Mouse (Mus musculus) adrenal gland, postnatal 4 days (tissue): ENCODE results near the gene BC029722. TPM values are rescaled to one million over a fixed set of nuclear protein-coding genes. Genes with fewer than 3 reads are reported as not detected.
A peak's percentile ranks its signal among the peaks of the same experiment; 100 is the strongest.

ENCODE experiments used
- DNase-seq, 2 experiments: peaks; one replicate each; pipeline ENCODE4 v3.0.0; 2021 to 2022; ENCODE audit warnings: low spot score in 2 of 2, mixed read lengths in 2 of 2
- total RNA-seq, 2 experiments: library from RNA; stranded (reverse); gene quantifications; 2 replicates each; pipeline ENCODE4 v1.2.3; 2021

The BC029722 gene
- total RNA-seq, 2 experiments from 2014 or later = 72.5 to 72.6 TPM

DNA sequence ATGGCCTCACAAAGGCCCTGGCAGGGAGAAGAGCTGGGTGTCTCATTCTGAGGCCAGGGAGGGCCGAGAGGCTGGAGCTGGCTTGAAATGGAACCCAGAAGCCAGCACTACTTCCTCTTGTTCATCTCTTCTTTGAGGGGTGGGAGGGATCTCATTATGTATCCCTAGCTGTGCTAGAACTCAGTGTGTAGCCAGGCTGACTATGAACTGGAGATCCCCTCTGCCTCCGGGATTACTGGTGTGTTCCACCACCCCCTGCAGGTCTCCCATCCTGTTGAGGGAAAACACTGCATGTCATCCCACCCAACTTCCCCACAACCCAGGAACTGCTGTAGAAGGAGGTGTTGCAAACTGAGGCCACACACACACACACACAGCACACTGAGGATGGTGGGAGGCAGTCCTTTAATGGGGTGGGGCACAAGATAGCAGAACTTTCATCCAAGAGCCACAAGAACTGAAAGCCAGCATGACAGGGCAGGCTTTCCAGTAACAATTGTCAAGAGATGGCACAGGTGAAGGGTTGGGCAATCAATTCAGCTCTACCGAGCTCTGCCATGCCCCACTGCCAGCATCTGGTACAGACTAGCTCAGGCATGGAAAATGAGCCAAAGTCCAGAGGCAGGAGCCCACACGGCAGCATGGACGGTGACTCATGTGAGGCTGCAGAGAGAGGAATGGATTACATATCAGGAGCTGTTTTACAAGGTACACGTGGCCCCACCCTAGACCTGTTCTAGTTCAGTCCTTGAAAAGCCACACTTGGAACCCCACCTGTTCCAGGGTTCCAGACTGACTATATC, 424 bp upstream of the BC029722 start:
- DNase-seq = no peak

DNA sequence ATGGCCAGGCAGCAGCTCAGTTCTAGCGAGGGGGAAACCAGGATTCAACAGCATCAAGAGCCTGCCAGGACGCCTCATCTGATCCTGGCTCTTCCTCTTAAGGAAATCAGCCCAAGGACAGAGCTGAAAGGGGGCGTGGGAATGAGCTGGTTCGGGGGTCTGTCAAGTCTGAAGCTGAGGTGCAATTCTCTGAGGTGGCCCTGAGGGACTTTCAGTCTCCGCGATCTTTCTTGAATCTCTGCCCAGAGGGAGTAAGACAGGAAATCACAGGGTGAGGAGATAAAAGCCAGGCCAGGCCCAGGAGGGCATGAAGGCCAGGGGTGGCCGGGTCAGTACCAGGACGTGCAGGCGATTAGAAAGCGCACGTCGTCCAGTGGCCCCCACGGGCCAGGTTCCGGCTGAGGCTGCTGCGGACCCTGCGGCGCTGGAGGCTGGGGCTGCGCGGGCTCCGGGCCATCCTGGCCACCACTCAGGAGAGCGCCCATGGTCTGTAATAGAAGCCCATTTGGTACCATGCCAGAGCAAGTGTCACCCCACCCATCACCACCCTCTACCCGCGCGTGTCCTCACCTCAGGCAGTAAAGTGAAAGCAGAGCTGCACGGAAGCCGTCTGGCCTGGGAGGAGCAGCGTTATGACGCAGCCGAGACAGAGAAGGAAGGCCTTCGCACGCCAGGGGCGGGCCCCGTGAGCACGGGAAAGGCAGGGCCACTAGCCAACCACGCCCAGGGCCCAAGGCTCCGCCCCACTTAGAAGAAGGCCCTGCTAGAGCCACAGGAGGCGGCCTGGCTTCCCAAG, 432 bp downstream of the BC029722 start:
- peak; percentile 89 to 92 for DNase-seq

DNA sequence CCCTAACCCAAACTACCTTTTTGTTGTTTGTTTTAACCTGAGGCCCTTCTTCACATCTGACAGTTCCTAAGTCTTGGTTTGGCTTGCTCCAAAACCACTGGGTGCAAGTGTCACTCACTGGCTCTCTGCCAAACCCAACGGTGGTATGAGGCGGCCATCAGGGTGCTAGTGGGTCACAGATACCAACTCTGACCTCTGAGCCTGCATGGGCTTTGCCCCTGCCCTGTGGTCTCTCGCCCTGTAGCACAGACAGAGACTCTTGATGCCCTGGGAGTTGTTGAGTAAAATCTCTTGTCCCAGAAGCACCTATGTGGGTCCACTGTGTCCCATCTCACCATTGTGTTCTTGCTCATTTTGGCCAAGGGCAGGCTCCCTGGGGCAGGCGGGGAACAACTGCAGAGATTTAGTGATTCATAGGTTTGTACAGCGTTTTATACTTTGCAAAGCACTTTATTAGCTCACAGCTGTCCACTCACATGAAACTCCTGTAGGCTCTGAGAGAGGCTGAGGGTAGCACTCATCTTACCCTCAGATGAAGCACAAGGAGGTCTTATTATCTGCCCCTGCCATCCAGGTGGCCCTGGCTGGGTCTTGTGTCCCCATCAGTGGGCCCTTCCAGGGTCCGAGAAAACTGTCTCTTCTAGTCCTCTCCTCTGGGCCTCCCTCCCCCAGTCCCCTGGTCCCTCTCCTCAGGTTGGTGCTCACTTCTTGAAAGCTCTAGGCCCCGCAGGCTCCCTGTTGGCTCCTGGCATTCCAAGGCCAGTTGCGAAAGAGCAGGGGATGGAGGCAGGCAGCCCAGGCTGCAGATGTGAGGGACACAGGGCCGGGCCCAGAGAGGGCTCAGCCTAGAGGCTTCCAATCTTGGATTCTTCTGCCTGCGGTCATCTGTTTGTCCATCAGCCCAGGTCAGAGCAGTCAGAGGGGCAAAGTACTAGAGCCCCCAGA, 1.7 kb downstream of the BC029722 start:
- DNase-seq = peak in 1 of 2 experiments; percentile 35

DNA sequence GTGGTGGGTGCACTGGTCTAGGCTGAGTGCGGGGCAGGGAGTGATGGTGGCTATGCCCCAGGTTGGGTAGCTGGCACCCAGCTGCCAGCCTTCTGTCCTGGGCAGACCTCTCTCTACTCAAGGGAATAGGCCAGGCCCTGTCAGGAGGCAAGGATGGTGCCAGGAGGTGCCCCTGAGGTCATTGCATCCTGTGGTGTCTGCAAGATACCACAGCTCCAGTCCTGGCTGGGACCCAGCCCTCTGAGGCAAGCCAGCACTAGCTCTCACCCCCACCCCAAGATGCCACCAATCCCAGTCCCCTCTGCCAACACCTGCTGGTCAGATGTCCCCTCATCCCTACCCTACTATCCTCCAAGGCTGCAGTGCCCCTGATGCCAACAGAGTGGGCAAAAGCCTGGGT, 3.0 kb downstream of the BC029722 start:
- no peak for DNase-seq

DNA sequence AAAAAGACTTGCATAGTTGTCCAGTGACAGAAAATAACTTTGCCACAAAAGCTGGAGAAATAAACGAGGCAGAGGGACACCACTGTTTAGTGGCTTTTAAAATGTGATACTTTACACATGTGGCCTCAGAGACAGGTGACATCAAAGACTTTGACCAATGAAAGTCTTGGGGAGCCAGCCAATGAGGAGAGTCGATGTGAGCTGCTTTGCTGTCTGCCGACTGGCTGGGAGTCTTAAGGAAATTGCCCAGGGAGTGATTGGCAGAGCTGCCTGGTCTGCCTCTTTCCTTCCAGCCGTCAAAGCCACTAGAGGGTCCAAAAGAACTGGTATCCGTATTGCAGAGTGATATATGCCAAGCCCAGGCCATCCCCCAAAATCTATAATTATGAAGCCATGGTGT, 4.4 kb downstream of the BC029722 start:
- DNase-seq = no peak

DNA sequence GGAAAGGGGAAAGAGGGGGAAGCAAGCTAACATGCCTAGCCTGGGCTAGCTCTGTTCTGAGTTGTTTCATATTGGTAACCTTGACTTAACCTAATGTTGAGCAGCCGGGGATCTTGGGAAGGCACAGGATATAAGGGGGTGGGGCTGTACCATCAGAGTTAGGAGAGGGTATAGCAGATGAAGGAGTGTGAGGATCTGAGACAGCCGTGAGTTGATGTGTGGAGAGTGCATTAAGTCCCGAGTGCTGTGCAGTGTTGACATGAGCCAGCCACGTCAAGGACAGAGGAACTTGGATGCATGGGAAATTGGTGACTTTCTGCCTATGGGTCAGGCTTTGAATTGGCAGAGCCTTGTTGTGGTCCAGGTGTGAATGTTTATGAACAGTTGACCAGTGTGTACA, 6.6 kb downstream of the BC029722 start:
- DNase-seq = no peak

DNA sequence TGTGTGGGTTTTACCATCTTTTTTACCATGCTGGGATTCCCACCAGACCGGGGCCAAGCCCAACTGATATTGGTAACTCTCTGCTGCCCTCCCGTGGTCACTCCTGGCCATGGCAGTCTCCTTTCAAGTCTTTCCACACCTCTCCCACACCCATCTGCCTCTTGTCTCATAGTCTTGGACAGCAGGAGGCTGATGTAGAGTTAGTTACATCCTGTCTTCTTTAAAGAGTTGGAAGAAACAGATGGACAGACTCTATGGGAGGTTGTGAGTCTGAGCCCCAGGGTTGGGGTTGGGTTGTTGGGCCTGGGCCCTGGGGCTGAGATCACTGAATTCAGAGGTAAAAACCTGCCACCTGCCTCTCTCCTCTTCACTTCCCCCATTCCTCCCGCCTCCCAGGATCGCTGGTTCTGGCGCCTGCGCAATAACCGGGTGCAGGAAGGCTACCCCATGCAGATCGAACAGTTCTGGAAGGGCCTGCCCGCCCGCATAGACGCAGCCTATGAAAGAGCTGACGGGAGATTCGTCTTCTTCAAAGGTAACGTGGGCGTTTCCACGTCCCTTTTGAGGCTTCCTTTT, 7.3 kb downstream of the BC029722 start:
- DNase-seq = peak; percentile 55 to 62

DNA sequence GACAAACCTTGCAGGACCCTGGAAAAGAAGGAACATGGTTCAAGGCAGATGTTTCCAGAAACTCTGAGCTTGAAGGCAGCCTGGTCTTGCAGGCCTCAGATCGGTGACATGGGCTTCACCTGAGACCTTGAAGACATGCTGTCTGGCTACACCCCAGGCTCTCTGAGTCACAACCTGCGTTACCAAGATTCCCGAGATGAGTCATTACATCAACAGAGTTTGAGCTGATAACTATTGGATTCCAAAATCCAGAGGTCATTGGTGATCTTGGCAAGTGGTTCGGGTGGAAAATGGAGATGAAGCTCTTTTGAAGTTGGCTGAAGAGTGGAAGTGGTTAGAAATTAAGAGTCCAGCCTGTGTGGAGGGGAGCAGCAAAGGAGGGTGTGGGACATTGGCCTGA, 9.6 kb downstream of the BC029722 start:
- DNase-seq = no peak

DNA sequence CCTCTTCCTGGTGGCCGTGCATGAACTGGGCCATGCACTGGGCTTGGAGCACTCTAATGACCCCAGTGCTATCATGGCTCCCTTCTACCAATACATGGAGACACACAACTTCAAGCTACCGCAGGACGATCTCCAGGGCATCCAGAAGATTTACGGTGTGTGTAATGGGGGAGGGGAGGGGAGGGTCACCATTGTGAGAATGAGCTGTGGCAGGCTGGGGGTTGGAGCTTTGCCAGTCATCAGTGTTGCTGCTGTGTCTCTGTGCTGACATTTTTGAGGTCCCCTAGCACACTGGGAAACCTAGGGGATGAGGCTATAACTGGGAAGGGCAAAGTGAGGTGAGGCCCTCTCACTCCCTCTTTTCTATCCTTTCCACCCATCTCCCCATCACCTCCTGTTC, 11.8 kb downstream of the BC029722 start:
- no peak for DNase-seq

DNA sequence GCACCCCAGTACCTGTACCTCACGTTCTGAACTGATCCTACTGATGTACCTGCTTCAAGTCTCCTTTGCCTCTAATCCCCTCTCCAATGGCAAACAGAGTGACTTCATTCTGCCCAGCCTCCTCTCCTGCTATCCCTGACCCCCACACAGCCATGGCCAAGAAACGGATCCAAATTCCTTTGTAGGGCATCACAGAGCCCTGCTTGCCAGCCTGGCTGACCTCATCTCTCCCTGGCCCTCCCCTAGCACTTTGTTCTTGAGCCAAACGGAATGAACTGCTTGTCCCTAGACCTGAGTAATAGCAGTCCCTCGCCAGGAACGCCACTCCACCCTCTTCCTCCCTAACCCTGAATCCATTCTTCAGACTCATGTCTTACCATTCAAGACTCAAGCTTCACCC, 12.7 kb downstream of the BC029722 start:
- peak in 1 of 2 experiments; percentile 49 for DNase-seq

DNA sequence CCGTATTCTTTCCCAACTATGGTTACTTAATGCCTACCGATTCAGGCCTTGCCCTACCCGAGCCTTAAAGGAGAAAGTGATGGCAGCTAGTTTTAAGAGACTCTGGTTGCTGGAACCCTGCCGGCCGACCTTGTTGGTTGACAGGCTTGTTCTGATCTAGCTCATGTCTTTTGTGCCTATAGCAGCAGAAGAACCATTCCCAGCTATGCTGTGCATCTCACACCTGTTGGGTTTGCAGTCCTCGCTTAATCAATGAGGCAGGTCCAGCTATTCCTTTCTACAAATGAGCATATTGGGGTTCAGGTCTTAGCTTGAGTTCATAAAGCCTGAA, 13.3 kb downstream of the BC029722 start:
- no peak for DNase-seq

DNA sequence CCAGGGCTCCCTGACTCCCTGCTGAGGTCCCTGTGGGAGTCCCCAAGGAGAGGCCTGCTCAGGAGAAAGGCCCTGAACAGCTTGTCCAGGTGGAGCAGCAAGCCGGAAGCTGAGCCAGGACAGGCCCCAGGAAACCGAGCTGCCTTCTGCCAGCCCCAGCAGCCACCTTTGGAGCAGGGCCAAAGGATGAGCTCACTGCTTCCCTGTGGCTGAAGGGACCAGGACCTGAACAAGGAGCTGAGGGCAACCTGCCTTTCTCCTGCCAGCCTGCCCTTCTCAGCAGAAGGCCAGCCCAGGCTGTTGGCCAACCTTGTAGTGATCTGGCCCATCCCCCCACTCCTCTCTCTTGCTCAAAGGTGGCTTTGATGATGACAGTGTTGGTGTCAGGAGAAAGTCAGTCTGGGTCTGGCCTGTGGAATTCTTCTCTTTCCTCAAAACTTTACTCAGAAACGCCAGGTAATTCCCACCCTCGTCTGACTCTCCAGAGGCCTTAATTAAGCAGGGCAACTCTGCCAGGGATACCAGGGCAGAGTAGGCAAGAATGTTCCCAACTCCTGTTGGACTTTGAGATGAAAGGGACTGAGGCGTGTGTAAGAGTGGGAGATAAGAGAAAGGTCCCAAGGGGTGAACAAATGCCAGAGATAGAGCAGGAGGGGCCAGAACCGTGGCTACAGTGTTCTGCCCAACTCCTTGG, 13.8 kb downstream of the BC029722 start:
- DNase-seq = peak in 1 of 2 experiments; percentile 54

DNA sequence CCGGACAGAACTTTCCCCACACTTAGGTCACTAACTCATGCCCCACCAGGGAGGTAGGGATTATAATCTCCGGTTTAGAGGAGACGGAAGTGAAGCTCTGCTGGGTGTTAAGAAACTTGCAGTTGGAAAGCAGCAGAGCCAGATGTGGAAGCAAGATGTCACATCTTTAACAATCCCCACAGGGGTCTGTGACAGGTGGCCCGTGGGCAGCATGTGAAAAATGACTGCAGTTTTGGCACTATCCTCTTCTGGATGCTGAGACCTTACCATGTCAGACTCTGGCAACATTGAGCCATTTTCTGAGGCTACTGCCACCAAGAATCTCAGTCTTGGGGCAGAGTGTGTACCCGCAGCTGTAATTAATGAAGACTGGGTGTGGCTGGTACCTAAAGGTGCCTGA, 15.2 kb downstream of the BC029722 start:
- DNase-seq = no peak

DNA sequence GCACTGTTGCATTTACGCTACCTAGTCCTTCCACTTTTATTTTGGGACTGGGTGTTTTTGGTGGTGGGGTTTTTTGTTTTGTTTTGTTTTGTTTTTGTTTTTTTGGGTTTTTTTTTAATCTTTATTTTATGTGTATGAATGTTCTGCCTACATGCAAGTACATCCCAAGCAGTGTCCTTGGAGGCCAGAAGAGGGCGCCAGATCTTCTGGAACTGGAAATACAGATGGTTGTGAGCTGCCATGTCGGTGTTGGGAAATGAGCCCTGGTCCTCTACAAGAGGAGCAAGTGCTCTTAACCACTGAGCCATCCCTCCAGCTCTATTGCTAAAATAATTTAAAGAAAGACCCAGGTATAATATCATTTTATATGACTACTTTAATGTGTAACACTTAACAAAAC, 16.5 kb downstream of the BC029722 start:
- no peak for DNase-seq

DNA sequence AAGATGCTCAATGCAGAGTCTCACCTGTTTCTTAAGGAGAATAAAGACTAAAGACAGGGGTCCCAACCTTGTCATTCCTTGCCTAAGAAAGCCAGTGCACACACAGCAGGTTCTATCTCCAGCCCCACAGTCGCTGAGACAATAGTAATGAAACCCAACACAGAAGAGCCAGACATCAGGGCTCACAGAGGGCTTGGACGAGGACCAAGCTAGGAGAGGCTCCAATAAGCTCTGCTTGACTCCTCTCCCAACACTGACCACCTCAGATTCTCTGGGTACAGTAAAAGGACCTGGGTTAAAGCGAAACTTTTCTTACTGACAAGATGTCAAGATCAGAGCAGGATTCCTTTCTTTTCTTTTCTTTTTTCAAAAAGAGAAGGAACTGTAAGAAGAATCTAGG, 20.6 kb downstream of the BC029722 start:
- DNase-seq = no peak

DNA sequence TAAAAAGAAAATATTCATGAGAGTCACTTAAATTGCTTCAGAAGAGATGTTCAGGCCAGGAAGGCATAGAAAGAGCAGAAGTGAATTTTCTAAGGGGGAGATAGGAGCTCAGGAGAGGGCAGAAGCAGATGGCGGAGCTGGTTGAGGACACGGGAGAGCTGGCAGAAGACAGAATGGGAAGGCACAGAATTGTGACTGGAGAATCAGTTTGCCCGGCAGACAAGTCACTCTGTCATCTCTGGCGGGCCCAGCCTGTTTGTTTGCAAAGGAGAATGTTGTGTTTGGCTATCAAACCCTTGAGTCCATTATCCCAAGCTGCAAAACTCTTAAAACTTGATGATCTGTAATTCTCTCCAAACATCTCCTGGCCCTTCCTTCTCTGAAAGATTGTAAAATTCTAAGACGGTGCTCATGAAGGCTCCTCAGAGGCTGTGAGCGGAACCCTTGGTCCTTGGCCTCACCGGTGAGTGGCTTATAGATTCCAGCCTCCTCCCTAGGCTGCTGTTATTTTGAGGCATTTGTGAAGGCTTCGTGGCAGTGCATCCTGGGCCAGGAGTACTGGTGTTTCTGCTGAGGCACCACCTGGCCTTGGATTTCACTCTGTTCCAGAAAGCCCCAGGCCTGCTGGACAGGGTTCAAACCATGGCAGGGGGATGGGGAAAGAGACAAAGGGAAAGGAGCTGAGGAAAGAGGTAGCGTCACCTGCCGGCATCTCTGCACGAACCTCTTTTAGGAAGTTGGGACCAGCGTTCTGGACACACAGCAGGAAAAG, 24.4 kb downstream of the BC029722 start:
- DNase-seq = no peak

DNA sequence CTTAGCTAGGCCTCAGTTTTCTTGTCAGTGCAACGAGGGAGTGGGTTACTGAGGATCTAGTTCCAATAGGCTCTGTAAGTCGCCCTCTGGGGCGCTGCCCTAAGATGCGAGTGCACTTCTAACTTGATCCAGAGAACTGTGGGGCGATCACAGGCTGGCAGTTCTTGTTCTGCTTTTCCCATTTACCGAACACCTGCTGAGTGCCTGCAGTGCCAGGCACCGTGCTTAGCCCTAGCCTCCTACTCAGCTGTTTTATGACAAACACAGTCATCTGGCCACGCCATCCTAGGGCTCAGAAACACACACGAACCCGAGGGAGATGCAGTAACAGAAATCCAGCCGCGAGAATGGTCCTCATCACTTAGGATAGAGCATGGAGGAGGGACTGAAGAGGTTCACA, 26.3 kb downstream of the BC029722 start:
- DNase-seq = no peak

DNA sequence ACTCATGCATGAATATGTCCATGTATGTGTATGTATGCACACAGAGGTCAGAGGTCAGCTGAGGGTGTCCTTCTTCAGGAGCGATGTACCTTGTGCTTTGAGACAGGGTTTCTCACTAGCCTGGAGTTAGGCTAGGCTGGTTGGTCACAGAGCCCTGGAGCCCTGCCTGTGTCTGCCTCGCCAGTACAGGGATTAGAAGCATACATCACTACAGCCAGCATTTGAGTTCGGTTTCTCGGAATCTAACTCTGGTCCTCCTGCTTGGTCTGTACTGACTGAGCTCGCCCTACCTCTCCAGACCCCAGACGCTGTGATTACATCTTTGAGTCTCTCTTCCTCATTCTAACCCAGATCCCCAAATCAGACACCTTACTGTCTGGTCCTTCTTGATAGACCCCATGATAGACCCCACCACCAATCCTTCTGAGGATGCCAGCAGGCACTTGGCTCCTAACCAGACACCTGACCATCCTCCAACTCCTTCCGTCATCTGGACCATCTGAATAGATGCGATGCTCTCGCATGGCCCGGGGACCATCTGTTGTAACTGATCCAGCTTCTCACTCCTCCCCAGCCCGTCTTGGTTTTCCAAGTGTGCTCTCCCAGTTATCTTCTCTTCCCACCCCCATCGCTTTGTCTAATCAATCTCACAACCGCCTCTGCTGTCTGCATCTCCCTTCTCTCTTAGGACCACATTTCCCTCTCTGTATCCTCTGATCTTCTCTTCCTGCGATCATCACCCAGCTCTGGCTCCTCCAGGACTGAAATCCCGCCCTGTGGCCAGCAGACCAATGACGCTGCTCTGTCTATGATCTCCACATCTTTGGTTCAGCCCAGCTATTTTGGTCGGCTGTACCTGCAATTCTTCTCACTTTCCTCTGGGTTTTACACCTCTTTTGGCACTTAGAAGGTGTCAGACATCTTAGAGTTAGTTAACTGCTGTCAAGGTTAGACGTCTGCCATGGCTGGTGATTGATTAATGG, 31.0 kb downstream of the BC029722 start:
- no peak for DNase-seq

DNA sequence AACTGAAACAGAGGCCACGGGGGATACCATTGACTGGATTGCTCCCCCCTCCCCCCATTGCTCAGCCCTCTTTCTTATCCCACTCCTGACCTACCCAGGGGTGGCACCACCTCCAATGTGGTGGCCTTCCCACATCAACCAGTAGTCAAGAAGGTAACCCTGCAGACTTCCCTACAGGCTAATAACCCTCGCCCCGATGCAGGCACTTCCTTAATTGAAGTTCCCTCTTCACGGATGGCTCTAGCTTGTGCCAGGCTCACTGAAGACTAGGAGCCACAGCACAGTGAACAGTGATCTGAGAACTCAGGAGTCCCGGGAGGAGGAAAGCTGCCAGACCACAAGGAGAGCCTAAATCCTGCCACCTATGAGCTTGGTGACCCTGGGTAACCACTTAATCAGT, 32.3 kb downstream of the BC029722 start:
- no peak for DNase-seq
